Mouse (Mus musculus) bone marrow, adult 2 months (tissue): ENCODE data around the gene Zfr2.

Experiments used
- CTCF ChIP-seq: fragments of 200-500 bp; IDR thresholded peaks from 2 replicates; pipeline ENCODE4 v1.5.1; 2011; ENCODE audit warnings: low read length, control low read depth; ENCODE audit not compliant: control insufficient read depth, insufficient read depth
- POLR2A ChIP-seq: fragments of 200-500 bp; IDR thresholded peaks from 2 replicates; pipeline ENCODE4 v1.6.1; 2011; ENCODE audit warnings: low read depth, mild to moderate bottlenecking, control low read depth, low read length, borderline replicate concordance; ENCODE audit not compliant: control insufficient read depth

- TF ChIP-seq CTCF, result no peak
- no peak for TF ChIP-seq POLR2A
Measured at GRCm38 (mm10) chr10:81244146-81244545, 11.2 kb downstream of the Zfr2 start.
